Mouse (Mus musculus): ENCODE measurements around the gene Akap7.
"Not testable (repeated sequence)": the region's sequence is repeated elsewhere in the genome, so short reads cannot be mapped to it uniquely, and the experiment has no call there.

Akap7 gene

DNA sequence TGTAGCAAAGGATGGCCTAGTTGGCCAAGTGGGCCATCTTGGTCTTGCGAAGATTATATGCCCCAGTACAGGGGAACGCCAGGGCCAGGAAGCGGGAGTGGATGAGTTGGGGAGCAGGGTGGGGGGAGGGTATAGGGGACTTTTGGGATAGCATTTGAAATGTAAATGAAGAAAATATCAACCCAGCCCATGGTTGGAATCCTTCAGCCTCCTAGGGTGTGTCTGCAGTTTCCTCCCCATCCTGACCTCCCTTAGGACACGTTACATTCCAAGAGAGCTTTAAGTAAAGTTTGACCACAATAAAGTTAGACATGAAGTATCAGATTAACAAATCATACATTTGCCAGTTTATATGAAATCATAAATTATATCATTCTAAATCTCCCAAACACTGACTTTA is 116.5 kb downstream of the Akap7 start:
- DNase-seq (ENCODE audit: low spot score), result no peak

DNA sequence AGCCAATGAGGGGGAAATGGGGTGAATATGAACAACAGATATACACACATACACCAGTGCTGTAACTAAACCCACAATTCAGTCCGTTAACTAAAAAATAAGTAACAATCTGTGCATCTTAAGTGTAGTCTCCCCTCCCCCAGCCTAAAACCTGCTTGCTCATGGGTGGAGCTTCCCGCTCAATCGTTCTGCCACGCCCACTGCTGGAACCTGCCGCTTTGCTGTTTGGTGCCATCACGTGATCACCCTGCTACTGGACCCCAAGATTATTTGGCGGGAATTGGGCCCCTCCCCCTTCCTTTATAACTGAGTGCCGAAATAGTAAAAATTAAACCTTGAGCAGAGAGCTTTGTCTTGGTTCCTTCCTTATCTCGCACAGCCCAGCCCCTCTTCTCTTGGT is 121.4 kb downstream of the Akap7 start:
- not testable (repeated sequence) for DNase-seq (ENCODE audit: low spot score)

DNA sequence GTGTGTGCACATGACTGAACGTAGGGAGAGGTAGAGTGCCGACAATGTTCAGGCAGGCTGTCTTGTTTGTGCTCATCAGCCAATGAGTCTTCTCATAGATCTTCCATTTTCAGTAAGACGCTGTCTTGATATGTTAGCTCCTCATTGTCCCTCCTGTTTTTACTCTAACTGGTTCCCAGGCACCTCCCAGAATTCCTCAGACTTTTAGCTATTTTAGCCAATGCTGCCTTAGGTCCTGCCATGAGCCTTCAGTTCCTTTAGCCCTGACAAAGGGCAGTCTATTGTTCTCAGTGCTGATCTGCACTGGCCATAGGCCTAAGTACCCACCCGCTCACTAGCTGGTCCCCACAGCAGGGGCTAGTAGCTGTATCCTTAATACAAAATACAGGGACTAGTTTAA is 122.0 kb downstream of the Akap7 start:
- DNase-seq (ENCODE audit: low spot score), result no peak

DNA sequence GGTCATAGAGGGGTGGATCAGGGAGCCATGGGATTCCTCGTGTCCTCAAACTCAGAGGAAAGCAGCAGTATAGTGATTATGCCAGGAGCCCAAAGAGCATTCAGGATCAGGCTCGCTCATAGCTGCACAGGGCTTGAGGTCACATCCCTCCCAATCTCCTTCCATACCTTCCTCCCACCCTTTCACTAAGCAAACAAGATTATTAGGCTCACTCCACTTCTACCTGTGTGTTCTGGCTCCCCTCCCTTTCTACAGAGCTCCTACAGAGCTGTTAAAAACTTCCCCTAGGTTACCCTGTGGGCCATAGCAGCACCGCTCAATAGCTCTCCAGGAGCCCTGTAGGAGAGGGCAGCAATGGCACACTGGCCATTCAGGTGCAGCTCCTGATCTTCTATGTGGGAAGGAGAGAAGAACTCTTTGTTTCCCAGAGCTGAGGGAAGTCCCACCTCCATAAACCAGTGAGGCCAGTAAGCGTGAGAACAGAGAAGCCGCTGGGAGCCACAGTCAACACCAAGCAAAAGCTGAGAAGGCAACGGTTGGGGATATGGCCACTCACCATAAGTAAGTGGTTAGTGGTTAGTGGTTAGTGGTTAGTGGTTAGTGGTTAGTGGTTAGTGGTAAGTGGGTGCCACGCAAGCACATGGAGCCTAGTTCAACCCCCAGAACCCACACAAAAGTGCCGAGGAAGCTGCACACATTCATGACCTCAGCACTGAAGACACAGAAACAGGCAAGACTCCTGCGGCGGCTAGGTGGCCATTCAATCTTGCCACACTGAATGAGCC is 122.7 kb downstream of the Akap7 start:
- DNase-seq (ENCODE audit: low spot score), result no peak

DNA sequence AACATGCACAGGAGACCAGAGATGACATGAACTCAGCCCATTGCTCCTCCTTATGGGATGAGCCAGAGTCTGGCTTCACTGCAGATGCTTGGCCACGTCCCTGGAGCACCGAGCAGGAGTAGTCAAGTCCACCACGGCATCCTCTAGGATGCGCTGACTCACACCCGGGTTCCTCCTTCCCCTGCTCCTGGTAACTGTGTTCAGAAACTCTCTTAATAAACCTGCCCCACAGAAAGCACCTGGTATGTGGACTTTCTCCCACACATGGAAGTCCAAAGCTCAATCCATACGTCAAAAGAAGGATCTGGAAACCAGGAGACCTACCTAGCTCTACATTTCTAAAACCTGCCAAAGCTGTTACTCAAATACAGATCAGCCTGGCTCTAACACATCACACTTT is 124.4 kb downstream of the Akap7 start:
- DNase-seq (ENCODE audit: low spot score), result no peak

DNA sequence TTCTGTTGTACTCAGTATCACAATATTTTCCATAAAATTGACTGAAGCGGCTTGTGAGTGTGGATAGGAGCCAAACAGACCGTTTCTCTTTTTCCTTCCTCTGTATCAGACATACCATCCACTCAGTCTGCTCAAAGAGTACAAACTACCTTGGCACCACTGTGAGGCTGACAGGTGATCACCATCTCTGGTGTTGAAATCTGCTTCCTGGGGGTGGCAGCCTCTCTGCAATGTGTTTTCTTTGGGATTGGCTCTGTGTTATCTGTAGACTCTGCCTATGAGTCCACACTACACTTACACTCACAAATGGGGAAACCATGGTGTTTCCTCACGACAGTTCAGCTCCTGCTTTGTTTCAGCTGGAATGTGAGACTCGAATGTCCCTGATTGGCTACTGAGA is 128.6 kb downstream of the Akap7 start:
- no peak for DNase-seq (ENCODE audit: low spot score)

DNA sequence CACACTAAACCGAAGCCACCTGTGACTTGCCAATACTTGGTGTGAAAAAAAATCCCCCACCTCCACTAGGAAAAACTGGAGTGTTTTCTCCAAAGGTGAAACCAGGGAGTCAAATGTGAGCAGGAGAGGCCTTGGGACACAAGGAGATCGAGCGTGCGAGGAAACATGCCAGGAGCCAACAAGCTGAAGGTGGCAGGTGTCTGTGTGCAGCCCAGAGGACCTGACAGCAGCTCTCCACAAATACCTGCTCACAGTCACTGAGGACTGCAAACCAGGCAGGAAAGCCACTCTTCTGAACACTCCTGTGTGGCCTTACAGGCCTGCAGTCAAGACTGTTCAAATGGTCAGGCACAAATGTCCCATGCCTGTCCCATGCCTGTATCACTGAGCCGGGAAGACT is 130.4 kb downstream of the Akap7 start:
- DNase-seq (ENCODE audit: low spot score), result no peak

DNA sequence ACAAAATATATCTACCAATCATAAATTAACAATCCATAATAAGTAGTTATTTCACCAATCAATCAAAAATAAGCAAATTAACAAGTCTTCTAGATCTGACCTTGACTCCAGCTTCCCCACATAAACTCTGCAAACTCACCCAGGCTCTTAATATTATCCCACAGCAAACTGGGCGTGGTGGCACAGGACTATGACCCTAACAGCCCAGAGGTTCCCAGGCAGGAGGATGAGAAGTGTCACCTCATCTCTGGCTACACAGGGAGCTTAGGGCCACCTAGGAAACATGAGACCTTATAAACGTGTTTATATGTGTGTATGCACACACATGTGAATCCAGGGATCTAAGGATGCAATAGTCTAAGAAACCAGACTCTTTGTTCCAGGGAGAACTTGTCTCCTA is 132.8 kb downstream of the Akap7 start:
- no peak for DNase-seq (ENCODE audit: low spot score)

DNA sequence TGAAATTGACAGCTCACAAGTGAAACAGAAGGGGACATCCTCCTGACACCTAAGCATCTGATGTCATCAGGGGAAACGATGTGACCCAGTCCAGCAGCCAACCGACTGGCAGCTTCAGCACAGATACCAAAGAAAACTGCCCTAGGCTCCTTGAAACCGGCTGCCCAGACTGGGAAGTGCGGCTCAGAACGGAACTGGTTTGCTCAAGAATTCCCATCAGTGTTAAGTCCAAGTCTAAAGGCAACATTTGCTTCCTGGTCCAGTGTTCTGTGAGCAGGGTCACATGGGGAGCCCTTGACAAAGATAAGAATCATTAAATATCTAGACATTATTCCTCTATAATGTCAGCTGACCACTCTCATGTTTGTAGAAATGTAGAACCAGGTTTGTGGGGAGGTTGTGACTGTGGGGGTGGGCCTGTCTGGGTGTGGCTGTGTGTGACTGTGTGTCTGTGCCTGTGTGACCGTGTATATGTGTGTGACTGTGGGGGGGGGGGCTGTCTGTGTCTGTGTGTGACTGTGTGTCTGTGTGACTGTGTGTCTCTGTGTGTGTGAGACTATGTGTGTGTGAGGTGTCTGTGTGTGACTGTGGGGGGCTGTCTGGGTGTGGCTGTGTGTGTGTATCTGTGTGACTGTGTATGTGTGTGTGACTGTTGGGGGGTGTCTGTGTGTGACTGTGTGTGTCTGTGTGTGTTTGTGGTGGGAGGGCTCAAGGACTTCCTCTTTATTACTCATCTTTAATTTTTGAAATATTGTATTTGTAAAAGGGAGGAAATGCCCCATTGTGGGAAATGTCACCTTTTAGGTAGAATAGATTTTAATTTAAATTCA is 140.1 kb downstream of the Akap7 start:
- no peak for DNase-seq (ENCODE audit: low spot score)

DNA sequence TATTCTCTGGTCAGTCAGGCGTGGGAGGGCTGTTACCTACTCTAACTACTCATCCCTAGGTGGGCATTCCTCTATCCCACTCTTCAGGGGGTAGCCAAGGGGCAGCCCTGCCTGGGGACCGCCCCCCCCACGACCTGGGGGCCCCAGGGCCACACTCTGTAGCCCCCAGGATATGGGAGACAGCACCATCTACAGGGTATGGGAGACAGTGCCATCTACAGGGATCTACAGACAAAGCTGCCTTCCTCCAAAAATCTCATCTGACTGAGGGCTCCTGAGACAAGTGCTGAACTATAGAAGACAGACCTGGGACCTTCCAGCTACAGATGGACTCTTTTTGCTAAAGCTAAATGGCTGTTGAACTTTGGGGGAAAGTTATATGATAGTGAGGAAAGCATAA is 144.2 kb downstream of the Akap7 start:
- DNase-seq (ENCODE audit: low spot score), result not testable (repeated sequence)

DNA sequence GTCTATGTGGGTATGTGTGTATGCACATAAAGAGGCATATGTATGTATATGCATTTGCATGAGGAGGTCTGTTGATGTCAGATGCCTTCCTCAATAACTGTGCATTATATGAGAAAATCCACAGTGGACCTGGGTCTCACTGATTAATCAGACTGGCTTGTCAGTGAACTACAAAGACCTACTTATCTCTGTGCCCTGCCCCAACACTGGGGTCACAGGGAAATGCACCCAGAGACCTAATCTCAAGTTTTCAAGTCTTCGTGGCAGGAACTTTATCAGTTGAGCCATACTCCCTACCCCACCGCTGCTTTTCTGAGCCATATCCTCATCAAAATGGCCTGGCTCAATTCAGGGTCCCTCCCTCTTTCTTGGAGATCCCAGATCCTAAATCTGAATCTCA is 146.0 kb downstream of the Akap7 start:
- DNase-seq (ENCODE audit: low spot score), result no peak

DNA sequence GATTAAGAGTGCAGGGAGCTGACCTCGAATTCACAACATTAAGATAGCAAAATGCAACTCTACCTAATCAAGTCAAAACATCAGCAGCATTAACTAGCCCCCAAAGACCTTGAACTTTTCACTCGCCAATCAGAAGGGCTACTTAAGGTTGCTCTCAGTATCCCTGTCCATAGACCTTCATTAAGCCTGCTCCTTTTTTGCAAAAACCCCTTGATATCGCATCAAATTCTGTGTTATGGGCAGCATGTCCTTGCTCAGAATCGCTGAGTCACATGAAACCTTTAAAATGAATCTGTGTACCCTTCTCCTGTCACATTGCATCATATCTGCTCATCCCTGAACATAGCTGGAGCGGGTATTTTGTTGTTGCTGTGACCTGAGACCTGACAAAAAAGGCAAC is 149.0 kb downstream of the Akap7 start:
- no peak for DNase-seq (ENCODE audit: low spot score)

DNA sequence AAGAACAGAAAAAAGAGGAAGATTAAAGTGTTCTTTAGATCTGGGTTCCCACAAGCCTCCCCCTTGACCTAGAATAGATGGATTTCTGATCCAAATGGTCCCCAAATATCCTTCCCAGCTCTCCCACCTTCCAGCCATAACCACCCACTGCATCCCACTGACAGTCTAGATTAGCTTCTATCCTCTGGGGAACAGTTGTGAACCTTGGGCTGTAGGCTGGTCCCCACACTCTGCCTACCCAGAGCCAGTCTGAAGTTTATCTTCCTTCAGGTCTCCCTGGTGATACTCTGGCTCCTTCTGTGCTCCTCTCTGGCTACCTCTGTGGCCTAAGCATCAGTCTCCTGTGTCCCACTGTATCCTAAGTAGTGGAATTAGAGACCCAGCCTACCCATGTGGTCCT is 150.3 kb downstream of the Akap7 start:
- no peak for DNase-seq (ENCODE audit: low spot score)

DNA sequence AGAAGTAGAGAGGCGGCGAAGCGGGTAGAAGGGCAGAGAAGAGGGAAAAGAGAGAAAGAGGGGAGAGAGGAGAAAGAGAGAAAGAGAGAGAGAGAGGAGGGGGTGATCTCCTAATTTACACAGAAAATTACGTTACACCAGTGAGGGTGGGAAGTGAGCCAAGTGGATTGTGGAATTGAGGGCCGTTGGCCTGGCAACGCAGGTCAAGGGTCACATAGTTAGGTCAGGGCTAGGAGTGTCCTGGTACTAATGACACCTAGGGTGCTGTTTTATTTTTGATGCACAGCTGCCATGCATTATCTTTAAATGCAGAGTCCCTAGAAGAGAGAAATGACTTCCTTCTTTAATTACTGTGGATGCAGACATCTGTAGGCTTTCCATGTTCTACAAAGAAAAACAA is 153.4 kb downstream of the Akap7 start:
- DNase-seq (ENCODE audit: low spot score), result peak; percentile 30

DNA sequence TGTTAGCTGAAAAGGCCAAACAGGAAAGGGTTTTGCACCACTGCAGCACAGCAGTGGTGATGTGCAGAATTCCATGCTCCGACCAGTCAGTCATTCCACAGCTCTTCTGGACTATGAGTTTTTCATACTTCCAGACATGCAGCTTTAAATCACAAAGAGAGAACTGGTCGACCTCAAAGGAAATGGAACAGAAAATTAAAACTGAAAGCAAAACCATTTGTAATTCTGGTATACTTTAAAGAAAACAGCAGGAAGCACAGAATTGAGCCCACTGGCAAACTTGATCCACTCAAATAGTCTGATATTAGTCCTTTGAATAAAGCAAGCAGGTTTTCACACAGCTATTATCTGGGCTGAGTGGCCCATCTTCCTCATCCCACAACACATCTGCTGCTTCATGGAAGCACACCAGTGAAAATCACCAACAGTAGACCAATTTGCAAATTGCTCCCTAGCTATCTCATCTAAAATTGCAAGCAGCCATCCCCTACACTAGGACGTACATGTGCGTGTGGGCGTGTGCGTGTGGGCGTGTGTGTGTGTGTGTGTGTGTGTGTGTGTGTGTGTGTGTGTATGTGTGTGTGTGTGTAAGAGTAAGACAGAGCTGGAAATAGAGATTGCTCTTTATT is 156.4 kb downstream of the Akap7 start:
- no peak for DNase-seq (ENCODE audit: low spot score)

DNA sequence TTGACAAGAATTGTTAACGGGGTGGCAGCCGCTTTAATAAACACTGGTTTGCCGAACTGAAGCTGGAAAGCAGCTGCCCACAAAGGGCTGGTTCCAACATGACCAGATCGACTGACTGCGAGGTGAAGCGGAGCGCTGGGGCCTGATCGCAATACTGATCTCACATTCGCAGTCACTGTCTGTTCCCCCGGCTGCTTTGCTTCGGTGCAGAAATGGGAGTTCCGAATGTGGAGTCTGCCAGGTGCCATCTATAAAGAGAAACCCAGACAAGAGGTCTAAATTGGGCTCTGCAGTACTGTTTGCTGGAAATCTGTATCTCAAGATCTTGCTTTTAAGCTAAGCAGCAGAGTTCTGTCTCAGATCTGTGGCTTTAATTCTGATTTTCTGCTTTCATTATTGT is 161.8 kb downstream of the Akap7 start:
- no peak for DNase-seq (ENCODE audit: low spot score)

DNA sequence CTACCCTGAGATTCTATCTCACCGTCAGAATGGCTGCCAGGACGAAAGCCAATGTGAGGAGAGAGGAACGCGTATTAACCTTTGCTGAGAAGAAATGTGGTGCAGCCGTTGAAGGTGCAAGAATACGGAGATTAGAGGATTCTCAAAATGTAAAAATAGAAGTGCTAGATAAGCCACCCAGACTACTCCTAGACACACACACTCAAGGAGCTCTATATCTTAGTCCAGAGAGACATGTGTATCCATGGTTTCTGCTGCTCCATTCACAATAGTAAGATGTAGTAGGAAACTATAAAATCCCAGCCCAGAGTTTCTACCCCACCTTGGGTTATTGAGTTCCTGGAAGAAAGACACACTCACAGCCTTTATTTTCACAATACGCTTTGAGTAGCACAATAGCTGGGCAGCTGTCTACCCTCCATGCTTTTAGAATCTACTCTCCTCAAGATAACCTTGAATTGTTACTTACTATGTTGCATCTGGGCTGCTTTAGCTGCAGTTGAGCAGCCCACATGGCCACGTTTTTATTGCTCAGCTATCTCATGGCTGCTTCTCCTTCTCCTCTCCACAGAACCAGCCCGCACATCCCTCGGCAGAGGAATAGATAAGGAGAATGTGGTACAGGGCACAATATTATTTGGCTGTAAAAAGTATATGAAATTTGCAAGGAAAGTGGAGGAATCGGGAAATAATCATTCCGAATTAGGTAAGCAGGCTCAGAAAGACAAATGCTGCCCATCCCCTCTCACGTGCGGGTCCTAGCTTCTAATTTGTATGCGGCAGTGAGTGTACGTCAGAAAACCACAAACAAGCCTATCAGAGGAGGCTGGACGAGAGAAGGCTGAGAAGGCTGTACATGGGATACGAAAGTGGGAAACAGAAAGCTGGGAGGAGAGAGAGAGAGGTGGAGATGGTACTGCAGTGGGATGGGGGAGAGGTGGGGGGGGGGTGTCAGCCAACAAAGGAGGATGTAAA is 162.6 kb downstream of the Akap7 start:
- DNase-seq (ENCODE audit: low spot score), result no peak

DNA sequence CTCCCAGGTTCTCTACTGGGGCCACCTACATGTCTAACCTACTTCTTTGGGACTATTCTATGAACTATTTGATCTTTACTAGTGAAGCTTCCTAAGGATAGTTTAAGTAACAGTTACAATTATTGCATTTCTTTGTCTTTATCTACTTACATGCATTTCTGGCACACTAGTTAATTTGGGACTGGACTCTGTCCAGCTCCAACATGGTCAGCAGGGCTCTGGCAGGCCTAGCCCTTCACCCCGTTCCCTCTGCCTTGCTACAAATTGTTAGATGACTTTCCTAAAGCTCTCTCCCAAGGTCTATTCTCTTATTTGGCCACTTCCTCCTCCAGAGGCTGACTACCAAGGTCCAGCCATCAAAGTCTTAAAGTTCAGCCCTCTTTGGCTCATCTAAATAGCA is 165.9 kb downstream of the Akap7 start:
- DNase-seq (ENCODE audit: low spot score), result no peak

DNA sequence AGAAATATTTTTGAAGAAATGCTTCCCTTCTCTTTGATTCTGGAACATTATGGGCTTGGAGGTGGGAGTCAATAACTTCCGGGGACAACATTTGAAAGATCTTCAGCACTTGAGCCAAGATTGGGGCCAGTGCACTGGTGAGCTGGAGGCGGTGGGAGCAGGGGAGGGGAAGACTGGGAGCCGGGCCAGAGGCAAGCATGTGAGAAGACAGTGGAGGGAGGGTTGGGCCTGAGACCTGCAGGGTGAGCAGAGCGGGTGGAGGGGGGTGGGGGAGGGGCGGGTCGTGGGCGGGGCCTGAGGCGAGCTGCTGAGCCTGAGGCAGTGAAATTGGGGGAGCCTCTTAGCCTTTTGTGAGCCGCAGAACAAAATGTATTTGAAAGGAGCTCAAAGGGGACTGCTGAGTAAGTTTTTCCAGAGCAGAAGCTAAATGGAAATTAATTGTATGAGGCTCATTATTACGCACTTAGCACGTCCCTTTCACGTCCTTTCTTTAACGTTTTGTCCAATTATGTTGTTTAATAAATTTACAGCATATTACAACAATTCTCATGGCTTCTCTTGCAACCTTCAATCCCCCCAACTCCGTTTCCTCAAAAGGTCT is 167.4 kb downstream of the Akap7 start:
- peak; percentile 55 for DNase-seq (ENCODE audit: low spot score)

DNA sequence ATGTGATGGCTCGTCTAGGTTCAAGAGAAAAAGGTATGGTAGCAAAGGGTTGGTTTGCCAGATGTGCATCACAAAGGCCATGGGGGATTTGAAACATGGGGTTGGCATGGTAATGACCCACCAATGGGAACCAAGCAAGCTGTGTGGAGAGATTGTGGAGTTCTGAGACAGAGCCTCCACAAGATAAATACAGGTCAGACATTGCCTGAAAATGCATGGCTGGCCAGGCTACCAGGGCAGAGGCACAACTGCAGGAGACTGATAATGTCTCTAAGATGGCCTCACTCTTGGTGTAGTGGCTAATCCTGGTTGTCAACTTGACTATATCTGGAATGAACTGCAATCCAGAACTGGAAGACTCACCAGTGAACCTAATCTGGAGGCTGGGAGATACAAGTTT is 174.1 kb downstream of the Akap7 start:
- no peak for DNase-seq (ENCODE audit: low spot score)

DNA sequence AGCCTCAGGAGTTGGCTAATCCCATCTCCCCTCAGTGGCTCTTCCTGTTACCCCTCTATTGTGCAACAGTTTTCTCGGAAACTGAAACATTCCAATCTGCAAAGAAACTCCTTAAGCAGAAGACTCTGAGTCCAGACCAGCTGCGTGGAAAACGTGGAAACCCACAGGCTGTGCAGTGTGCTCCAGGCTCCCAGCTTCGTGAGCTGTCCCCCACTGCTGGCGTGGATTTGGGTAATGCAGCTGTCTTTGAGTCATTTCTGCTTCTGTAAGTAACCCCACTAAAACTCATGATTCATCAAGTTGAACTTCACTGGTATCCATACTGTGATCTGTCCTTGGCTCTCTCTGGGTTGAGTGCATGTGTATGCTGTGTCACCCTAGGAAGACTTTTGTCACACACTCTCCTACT is 179.2 kb downstream of the Akap7 start:
- no peak for DNase-seq (ENCODE audit: low spot score)
